ENCODE assay signal across 10 mouse cellular contexts in genomic region chr7:144285066-144285633, GRCm38 (mm10).
DNase-seq lines count a peak whose midpoint lies in the region; ATAC-seq and TF ChIP-seq lines count a peak whose summit lies in the region.
"Had no signal": no experiment of that assay in that cellular context is flagged by ENCODE, and none has a peak within 500 bp of the region (broad histone marks: within the 10 kb centered on the region; RNA-seq: fewer than 3 reads in every experiment).

No protein-coding gene starts in this region.

- TF ChIP-seq CTCF in brain, embryonic 14.5 days (IDR thresholded peaks at IDR 0.05; ENCODE audit: borderline replicate concordance, extremely low read depth, insufficient read depth, insufficient read length) = no peak

- H3K4me1 ChIP-seq in heart, embryonic 12.5 days (replicated peaks) = peaks cover 13% of the 10 kb centered on the region
- peaks cover 58% of the 10 kb centered on the region for H3K4me1 ChIP-seq in hindbrain, embryonic 12.5 days
- peaks cover 66% of the 10 kb centered on the region for H3K4me1 ChIP-seq in midbrain, embryonic 13.5 days (replicated peaks)

- WGBS in heart, embryonic 12.5 days = 35% methylated on average over 5 of the region's 5 CpGs
- 16% methylated on average over 5 of the region's 5 CpGs for WGBS in hindbrain, embryonic 12.5 days
- 4% methylated on average over 5 of the region's 5 CpGs for WGBS in midbrain, embryonic 13.5 days

- H3K36me3 ChIP-seq in heart, embryonic 12.5 days = no peaks in the 10 kb centered on the region
- no peaks in the 10 kb centered on the region for H3K36me3 ChIP-seq in hindbrain, embryonic 12.5 days
- no peaks in the 10 kb centered on the region for H3K36me3 ChIP-seq in midbrain, embryonic 13.5 days

- DNase-seq in heart, postnatal 25 days (ENCODE audit: low spot score) = no peak
- DNase-seq in brain, embryonic 14.5 days (ENCODE audit: low read depth) = peak; percentile 72
- DNase-seq in right cerebral cortex, postnatal 14 days = no peak
- no peak for DNase-seq in thymus, postnatal 0 days (ENCODE audit: low spot score)
- no peak for DNase-seq in left cerebral cortex, postnatal 25 days (ENCODE audit: low spot score in 2 of 2)
- DNase-seq: cerebellum, adult 8-10 months; kidney, adult 18-20 months had no signal

- no peak overlapping the region for H3K9ac ChIP-seq in heart, embryonic 12.5 days
- peak overlapping the region; percentile 81 for H3K9ac ChIP-seq in hindbrain, embryonic 12.5 days
- H3K9ac ChIP-seq in midbrain, embryonic 13.5 days (replicated peaks) = peak overlapping the region; percentile 80

- peaks cover 50% of the 10 kb centered on the region for H3K27me3 ChIP-seq in heart, embryonic 12.5 days (replicated peaks)
- no peaks in the 10 kb centered on the region for H3K27me3 ChIP-seq in hindbrain, embryonic 12.5 days
- H3K27me3 ChIP-seq in midbrain, embryonic 13.5 days = no peaks in the 10 kb centered on the region

- intact Hi-C loops in heart, postnatal 25 days (cut with DNase I) = no loop called here
- intact Hi-C loops in left cerebral cortex, postnatal 25 days (cut with DNase I) = loop anchor here (1.0 to 2.0 kb wide), 3 partner anchors 16 to 40 kb away; no protein-coding TSS in a partner anchor

- no peaks in the 10 kb centered on the region for H3K9me3 ChIP-seq in heart, embryonic 12.5 days (replicated peaks)
- H3K9me3 ChIP-seq in hindbrain, embryonic 12.5 days (replicated peaks) = no peaks in the 10 kb centered on the region
- H3K9me3 ChIP-seq in midbrain, embryonic 13.5 days = no peaks in the 10 kb centered on the region

- no peak for ATAC-seq in heart, embryonic 12.5 days (ENCODE audit: insufficient number of reproducible peaks, low FRiP score)
- ATAC-seq in hindbrain, embryonic 12.5 days (ENCODE audit: low FRiP score) = peak; percentile 53
- peak; percentile 16; the same call in 1 of the 2 replicates for ATAC-seq in midbrain, embryonic 13.5 days

- no peak overlapping the region for H3K4me3 ChIP-seq in heart, embryonic 12.5 days
- peak overlapping the region; percentile 58 for H3K4me3 ChIP-seq in hindbrain, embryonic 12.5 days
- H3K4me3 ChIP-seq in midbrain, embryonic 13.5 days (replicated peaks) = peak overlapping the region; percentile 64

- peak overlapping the region; percentile 79 for H3K4me2 ChIP-seq in heart, embryonic 12.5 days
- peak overlapping the region; percentile 86 for H3K4me2 ChIP-seq in hindbrain, embryonic 12.5 days (replicated peaks)
- H3K4me2 ChIP-seq in midbrain, embryonic 13.5 days (replicated peaks) = peak overlapping the region; percentile 71

- no peak for TF ChIP-seq POLR2A in brain, embryonic 14.5 days (IDR thresholded peaks at IDR 0.05; ENCODE audit: borderline replicate concordance, extremely low read depth, insufficient read depth, insufficient read length, poor library complexity, severe bottlenecking)

- H3K27ac ChIP-seq in heart, embryonic 12.5 days (ENCODE audit: poor library complexity, severe bottlenecking) = no peak overlapping the region
- H3K27ac ChIP-seq in hindbrain, embryonic 12.5 days = peak overlapping the region; percentile 98
- peak overlapping the region; percentile 96 for H3K27ac ChIP-seq in midbrain, embryonic 13.5 days
